Mouse (Mus musculus) intestine, embryonic 15.5 days (tissue): ENCODE measurements around the gene Canx. TPM values are rescaled to one million over a fixed set of nuclear protein-coding genes. Genes with fewer than 3 reads are reported as not detected.
"Not testable (repeated sequence)": the region's sequence is repeated elsewhere in the genome, so short reads cannot be mapped to it uniquely, and the experiment has no call there.

Experiments used
- ATAC-seq: fragments of 200-750 bp; cut with Nextera tagmentation; 2 replicates; pipeline ENCODE4 v1.8.0; 2017; ENCODE audit warnings: moderate TSS enrichment, moderate library complexity
- H3K27ac ChIP-seq: fragments of 300-500 bp; sonication (generic); 2 replicates; pipeline ENCODE4 v1.5.1; 2015; ENCODE audit warnings: mild to moderate bottlenecking, inconsistent platforms
- H3K27me3 ChIP-seq: fragments of 300-500 bp; sonication (generic); replicated peaks from 2 replicates; pipeline ENCODE4 v1.6.1; 2015; ENCODE audit warnings: inconsistent platforms
- H3K36me3 ChIP-seq: fragments of 300-500 bp; sonication (generic); 2 replicates; pipeline ENCODE4 v1.6.1; 2015; ENCODE audit warnings: inconsistent platforms
- H3K4me1 ChIP-seq: fragments of 300-500 bp; sonication (generic); replicated peaks from 2 replicates; pipeline ENCODE4 v1.6.1; 2015; ENCODE audit warnings: inconsistent platforms
- H3K4me2 ChIP-seq: fragments of 300-500 bp; sonication (generic); replicated peaks from 2 replicates; pipeline ENCODE4 v1.6.1; 2015; ENCODE audit warnings: mild to moderate bottlenecking, inconsistent platforms
- H3K4me3 ChIP-seq: fragments of 300-500 bp; sonication (generic); replicated peaks from 2 replicates; pipeline ENCODE4 v1.5.1; 2015; ENCODE audit warnings: inconsistent platforms
- H3K9ac ChIP-seq: fragments of 300-500 bp; sonication (generic); 2 replicates; pipeline ENCODE4 v1.6.1; 2015; ENCODE audit warnings: inconsistent platforms
- H3K9me3 ChIP-seq: fragments of 300-500 bp; sonication (generic); 2 replicates; pipeline ENCODE4 v1.6.1; 2016; ENCODE audit warnings: inconsistent platforms
- WGBS: fragments of 180-500 bp; shearing (Covaris S2); methylation state at CpG from one replicate; pipeline ENCODE4 v1.1.7; 2015; 5-methylcytosine and 5-hydroxymethylcytosine counted together
- polyA plus RNA-seq: library from polyadenylated mRNA; unstranded; fragments of >200 nt; fragmentation: Nextera tagmentation; extraction: Ambion mirVana; gene quantifications from 2 replicates; pipeline ENCODE4 v1.2.1, GENCODE M21; 2015

Canx gene
- polyA plus RNA-seq, result 358 and 379 TPM in 2 replicates

DNA sequence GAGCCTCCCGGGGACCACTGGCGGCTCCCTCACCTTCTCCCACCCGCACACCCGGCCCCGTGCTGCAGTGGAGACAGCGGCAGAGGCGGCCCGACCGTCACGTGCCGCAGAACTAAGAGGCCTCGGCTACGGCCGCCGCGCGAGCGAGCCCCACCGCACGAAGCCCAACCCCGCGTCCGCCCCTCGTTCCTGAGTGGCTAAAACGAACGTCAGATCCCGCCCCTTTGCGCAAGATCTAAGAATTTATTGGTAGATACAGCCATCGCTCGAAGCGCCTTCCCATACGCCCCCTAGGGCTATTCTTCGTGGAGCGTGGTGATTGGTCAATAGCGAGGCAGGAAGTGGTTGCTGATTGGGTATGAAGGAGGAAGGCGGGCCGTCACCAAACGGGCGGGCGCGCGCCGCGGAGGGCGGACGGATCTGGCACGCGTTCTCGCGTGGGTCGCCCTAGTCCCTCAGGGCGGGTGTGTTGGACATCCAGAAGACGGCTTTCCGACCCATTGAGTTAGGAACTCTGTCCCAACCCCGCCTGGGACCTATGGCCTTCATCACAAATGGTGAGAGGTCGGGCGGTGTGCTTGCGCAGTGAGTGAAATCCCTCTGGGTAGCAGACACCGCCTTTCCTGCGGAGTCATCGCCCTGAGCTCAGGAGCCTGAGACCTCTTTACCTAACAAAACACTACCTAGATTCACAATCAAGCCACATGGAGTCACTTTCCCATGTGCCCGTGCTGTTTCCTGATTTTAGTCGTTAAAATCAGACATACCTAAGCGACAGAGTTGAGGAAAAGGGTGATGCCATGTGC, at the start of gene Canx:
Gene Canx, minus strand, starts transcription at position 178 of the 806 bp plus-strand sequence.
- Histone ChIP-seq H3K27ac (peak within 1 kb of the TSS; percentile 86), H3K4me3 (peak within 1 kb of the TSS; percentile 87), H3K9ac (peak within 1 kb of the TSS; percentile 99), H3K9me3 (no peaks in the 10 kb centered on the region), H3K4me2 (peak within 1 kb of the TSS; percentile 68), H3K36me3 (no peaks in the 10 kb centered on the region), H3K27me3 (no peaks in the 10 kb centered on the region), H3K4me1 (0 out of 2 replicates have a peak, but pooled peaks cover 5% of the 10 kb centered on the region)
- WGBS, result under 1% methylated on average over 64 of the region's 64 CpGs
- peak; percentile 99 for ATAC-seq

DNA sequence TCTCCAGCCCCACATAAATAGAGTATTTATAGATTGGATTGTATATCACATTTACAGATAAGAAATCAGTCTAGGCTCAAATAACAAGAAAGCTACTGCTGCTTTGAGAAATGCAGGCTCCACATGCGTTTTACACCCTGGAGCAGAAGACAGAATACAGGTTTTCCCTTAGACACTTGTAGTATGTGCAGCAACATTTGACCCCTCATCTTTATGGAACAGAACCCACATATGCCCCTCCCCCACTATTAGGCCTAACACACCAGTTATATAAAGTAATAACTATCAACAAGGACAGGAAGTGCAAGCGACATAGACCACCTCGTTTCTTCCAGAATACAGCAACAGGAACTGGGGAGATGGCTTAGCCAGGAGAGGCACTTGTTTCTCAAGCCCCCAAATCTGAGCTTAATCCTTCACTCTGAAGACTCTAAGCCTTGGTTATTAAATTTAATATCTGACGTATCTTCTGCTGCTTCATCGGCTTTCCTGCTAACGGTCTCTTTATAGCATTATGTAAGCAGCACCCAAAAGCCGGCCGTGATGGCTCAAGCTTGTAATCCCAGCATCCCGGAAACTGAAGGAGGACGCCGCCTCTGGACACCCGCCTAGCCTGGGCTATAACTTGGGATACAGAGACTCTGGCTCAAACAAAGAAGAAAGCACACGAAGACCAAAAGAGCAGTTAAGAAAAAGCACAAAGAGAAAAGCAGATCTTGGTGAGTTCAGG, 49.0 kb upstream of the Canx start:
- no peaks in the 10 kb centered on the region for H3K9me3 ChIP-seq
- no peak for ATAC-seq
- H3K9ac ChIP-seq, result no peak overlapping the region
- no peak overlapping the region for H3K4me3 ChIP-seq
- H3K27ac ChIP-seq, result no peak overlapping the region
- H3K4me2 ChIP-seq, result no peak overlapping the region
- H3K4me1 ChIP-seq, result peaks cover 8% of the 10 kb centered on the region
- no peaks in the 10 kb centered on the region for H3K27me3 ChIP-seq
- WGBS, result 84% methylated on average over 13 of the region's 13 CpGs
- H3K36me3 ChIP-seq, result no peaks in the 10 kb centered on the region

DNA sequence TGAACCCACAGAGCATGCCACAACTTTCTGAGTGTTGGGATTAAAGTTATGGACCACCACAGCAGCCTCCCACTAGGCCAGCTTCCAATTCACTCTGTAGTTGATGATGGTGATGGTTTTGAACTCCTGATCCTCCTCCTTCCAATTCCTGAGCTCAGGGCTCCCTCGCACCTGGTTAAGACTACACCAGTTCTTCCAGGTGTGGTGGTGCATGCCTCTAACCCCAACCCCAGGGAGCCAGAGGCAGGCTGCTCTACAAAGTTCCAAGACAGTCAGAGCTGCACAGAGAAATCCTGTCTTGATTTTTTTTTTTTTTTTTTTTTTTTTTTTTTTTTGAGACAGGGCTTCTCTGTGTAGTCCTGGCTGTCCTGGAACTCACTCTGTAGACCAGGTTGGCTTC, 48.1 kb upstream of the Canx start:
- no peaks in the 10 kb centered on the region for H3K9me3 ChIP-seq
- H3K4me3 ChIP-seq, result no peak overlapping the region
- WGBS, result 80% methylated on average over 1 of the region's 1 CpGs
- H3K27me3 ChIP-seq, result no peaks in the 10 kb centered on the region
- no peak for ATAC-seq
- no peak overlapping the region for H3K9ac ChIP-seq
- H3K4me1 ChIP-seq, result peaks cover 7% of the 10 kb centered on the region; the same call in 1 of the 2 replicates
- no peak overlapping the region for H3K27ac ChIP-seq
- no peak overlapping the region for H3K4me2 ChIP-seq
- no peaks in the 10 kb centered on the region for H3K36me3 ChIP-seq

DNA sequence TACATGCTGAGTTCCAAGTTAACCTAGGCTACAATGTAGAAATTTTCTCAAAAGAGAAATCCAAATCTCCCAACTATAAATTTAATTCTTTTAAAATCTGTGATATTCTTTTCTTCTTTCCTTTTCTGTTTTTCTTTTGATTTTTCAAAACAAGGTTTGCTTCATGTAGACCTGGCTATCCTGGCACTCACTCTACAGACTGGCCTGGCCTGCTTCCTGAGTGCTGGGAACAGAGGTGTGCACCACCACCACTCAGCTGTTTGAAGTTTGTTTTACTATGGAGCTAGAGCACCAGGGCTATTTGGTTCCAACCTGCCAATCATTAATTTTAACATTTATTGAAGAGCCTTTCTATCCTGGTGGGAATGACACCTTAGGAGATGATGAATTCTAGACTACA, 47.6 kb upstream of the Canx start:
- Histone ChIP-seq H3K4me3 (no peak overlapping the region), H3K4me1 (peaks cover 7% of the 10 kb centered on the region; the same call in 1 of the 2 replicates), H3K4me2 (no peak overlapping the region), H3K36me3 (no peaks in the 10 kb centered on the region), H3K9ac (no peak overlapping the region), H3K9me3 (no peaks in the 10 kb centered on the region), H3K27me3 (no peaks in the 10 kb centered on the region), H3K27ac (no peak overlapping the region)
- ATAC-seq, result no peak

DNA sequence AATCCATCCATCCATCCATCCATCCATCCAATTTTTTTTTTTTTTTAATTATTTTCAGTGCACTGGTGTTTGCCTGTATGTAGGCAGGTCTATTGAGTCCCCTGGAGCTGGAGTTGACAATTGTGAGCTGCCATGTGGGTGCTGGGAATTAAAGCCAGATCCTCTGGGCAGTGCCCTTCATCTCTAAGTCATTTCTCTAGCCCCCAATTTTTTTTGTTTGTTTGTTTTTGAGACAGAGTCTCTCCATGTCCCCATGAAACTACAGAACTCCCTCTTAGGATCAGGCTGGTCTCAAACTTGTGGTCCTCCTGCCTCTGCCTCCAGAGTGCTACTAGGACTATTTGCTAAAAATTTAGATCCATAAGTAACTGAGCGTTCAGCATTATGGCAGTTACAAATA, 46.4 kb upstream of the Canx start:
- Histone ChIP-seq H3K9ac (0 out of 2 replicates have a peak overlapping the region, but pooled peaks have one; percentile 55), H3K27ac (no peak overlapping the region), H3K4me2 (peak overlapping the region; percentile 87), H3K36me3 (no peaks in the 10 kb centered on the region), H3K27me3 (no peaks in the 10 kb centered on the region), H3K4me1 (peaks cover 7% of the 10 kb centered on the region; the same call in 1 of the 2 replicates), H3K9me3 (no peaks in the 10 kb centered on the region), H3K4me3 (no peak overlapping the region)
- WGBS, result 97% methylated on average over 1 of the region's 1 CpGs
- ATAC-seq, result no peak

DNA sequence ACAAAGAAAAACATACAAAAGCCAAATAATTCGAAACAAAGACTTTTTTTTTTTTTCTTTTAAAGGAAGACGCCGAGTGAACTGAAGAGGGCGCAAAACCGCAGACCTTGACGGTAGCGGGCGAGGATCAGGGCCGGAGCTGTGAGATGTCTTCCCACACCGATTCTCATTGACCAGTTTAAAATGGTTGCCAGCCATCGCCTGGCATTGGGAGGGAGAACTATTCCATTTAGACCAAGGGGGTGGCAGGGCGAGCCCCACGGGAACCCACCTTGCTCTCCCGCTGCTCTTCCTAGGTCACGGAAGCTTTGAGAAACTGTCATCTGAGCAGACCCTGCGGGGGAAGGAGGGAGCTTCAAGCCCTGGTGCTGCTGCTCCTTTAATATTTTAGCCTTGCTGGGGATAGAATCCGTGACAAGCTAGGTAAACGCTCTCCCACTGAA, 45.9 kb upstream of the Canx start:
- 3% methylated on average over 18 of the region's 18 CpGs for WGBS

DNA sequence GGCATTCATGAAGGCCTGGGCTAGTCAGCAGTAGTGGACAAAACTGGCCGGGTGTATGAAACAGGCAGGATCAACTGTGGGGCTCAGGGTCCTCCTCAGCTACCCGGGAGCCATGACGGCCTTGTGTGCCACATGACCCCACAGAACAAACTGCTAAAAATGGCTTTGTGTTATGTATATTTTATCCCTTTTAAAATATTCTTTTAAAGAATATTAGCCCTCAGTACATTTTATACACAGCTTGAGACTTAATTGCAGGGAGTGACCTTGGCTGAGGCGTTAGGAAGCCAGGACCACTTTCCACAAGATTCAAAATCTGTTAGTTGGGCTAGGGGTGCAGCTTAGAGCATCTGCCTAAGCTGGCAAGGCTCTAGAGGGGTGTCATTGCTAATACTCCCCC, 45.5 kb upstream of the Canx start:
- H3K4me3 ChIP-seq, result no peak overlapping the region
- H3K4me2 ChIP-seq, result peak overlapping the region; percentile 87
- no peaks in the 10 kb centered on the region for H3K9me3 ChIP-seq
- no peak for ATAC-seq
- H3K9ac ChIP-seq, result no peak overlapping the region
- H3K27me3 ChIP-seq, result no peaks in the 10 kb centered on the region
- no peak overlapping the region for H3K27ac ChIP-seq
- no peaks in the 10 kb centered on the region for H3K4me1 ChIP-seq
- no peaks in the 10 kb centered on the region for H3K36me3 ChIP-seq
- 62% methylated on average over 4 of the region's 4 CpGs for WGBS

More for the DNA sequence above, 45.9 kb upstream of the Canx start:
- Histone ChIP-seq H3K4me1 (peaks cover 3% of the 10 kb centered on the region; the same call in 1 of the 2 replicates), H3K36me3 (no peaks in the 10 kb centered on the region), H3K4me3 (peak overlapping the region; percentile 40), H3K4me2 (peak overlapping the region; percentile 87), H3K27me3 (no peaks in the 10 kb centered on the region), H3K27ac (0 out of 2 replicates have a peak overlapping the region, but pooled peaks have one; percentile 27), H3K9ac (peak overlapping the region; percentile 55), H3K9me3 (no peaks in the 10 kb centered on the region)
- ATAC-seq, result peak; percentile 61; the same call in 1 of the 2 replicates

DNA sequence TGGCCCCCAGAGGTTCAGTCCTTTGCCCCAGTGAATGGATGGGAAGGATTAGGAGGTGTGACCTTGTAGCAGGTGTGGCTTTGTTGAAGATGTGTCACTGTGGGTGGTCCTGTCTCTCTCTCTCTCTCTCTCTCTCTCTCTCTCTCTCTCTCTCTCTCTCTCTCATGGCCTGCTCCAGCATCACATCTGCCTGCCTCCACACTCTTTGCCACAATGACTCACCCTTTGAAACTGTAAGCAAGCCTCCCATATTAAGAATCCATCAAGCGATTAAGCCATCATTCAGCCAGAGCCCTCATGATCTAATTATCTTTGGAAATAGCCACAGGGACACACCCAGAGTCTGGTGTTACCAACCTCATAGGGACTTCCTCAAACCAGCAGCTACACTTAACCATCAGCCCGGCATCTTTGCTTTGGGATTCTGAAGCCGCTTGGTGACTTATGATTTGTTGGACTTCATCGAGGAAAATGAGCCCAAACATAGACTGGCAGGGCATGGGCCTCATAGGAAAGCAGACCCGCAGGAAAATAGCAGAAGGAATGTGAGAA, 44.0 kb upstream of the Canx start:
- ATAC-seq, result no peak
- 83% methylated on average over 5 of the region's 5 CpGs for WGBS

DNA sequence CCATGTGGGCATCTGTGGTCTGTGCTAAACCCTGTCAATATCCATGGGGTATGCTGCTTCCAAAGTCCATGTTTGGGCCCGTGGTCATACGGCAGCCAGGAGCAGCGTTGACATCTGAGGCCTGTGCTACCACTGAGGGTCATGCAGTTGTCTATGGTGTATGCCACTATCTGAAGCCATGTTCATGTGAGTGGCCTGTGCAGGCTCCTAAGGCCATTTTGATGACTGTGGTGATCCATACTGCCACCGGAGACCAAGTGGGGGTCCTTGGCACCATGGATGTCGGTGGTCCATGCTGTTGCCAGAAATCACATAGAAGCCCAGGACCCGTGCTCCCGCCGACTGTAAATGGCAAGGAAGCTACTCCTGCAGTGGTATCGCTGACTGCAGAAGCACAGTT, 42.1 kb upstream of the Canx start:
- no peak for ATAC-seq
- H3K9me3 ChIP-seq, result no peaks in the 10 kb centered on the region
- H3K9ac ChIP-seq, result no peak overlapping the region
- WGBS, result 91% methylated on average over 9 of the region's 9 CpGs
- no peak overlapping the region for H3K4me2 ChIP-seq
- no peaks in the 10 kb centered on the region for H3K27me3 ChIP-seq
- no peaks in the 10 kb centered on the region for H3K36me3 ChIP-seq
- no peaks in the 10 kb centered on the region for H3K4me1 ChIP-seq
- no peak overlapping the region for H3K4me3 ChIP-seq
- no peak overlapping the region for H3K27ac ChIP-seq

More for the DNA sequence above, 44.0 kb upstream of the Canx start:
- no peaks in the 10 kb centered on the region for H3K9me3 ChIP-seq
- no peak overlapping the region for H3K4me2 ChIP-seq
- no peak overlapping the region for H3K4me3 ChIP-seq
- no peak overlapping the region for H3K27ac ChIP-seq
- H3K9ac ChIP-seq, result no peak overlapping the region
- no peaks in the 10 kb centered on the region for H3K4me1 ChIP-seq
- no peaks in the 10 kb centered on the region for H3K36me3 ChIP-seq
- H3K27me3 ChIP-seq, result no peaks in the 10 kb centered on the region

DNA sequence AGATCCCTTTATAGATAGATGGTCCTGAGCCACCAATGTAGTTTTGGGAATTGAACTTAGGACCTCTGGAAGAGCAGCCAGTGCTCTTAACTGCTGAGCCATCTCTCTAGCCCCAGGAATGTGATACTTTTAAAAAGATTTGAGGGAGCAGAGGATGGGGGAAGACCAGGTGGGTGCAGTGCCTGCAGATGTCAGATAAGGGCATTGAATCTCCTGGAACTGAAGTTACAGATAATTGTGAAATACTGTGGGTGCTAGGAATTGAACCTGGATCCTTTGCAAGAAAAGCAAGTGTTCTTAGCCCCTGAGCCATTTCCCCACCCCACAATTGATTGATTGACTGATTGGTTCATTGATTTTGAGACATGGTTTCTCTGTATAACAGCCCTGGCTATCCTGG, 39.8 kb upstream of the Canx start:
- Histone ChIP-seq H3K36me3 (no peaks in the 10 kb centered on the region), H3K27me3 (no peaks in the 10 kb centered on the region), H3K4me3 (no peak overlapping the region), H3K4me1 (no peaks in the 10 kb centered on the region), H3K9me3 (no peaks in the 10 kb centered on the region), H3K9ac (no peak overlapping the region), H3K4me2 (no peak overlapping the region), H3K27ac (no peak overlapping the region)
- no peak for ATAC-seq

DNA sequence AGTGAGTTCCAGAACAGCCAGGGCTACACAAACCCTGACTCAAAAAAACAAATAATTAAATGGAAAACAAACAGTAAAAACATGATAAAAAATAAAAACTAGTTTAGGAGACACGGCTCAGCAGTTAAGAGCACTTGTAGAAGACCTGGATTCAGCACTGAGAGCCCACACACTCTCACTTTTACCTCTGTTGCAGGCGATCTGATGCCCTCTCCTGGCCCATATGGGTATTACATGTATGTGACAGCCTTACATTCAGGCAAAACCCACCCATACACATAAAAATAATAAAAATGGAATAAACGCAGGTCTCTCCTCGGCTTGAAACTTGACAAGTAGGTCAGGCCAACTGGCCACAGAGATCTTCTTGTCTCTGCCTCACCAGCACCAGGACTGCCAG, 39.1 kb upstream of the Canx start:
- ATAC-seq, result peak; percentile 69
- H3K27me3 ChIP-seq, result no peaks in the 10 kb centered on the region

DNA sequence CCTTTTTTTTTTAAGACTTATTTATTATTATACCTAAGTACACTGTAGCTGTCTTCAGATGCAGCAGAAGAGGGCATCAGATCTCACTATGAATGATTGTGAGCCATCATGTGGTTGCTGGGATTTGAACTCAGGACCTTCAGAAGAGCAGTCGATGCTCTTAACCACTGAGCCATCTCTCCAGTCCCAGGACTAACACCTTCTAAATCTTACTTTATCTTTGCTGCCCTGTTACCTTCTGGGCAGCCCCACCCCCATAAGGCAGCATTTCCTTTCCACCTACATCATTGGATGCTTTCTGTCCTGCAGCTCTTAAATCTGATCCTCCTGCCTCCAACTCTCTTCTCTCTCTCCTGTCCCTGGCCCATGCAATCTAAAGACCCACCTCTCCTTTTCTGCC, 35.8 kb upstream of the Canx start:
- H3K27me3 ChIP-seq, ATAC-seq, H3K4me3 ChIP-seq, H3K4me1 ChIP-seq, H3K9ac ChIP-seq, H3K4me2 ChIP-seq, H3K9me3 ChIP-seq, H3K36me3 ChIP-seq, H3K27ac ChIP-seq: not testable (repeated sequence)
- 88% methylated on average over 1 of the region's 1 CpGs for WGBS

More for the DNA sequence above, 39.1 kb upstream of the Canx start:
- Histone ChIP-seq H3K27ac (no peak overlapping the region), H3K4me3 (no peak overlapping the region), H3K9ac (no peak overlapping the region), H3K4me1 (no peaks in the 10 kb centered on the region), H3K4me2 (no peak overlapping the region), H3K9me3 (no peaks in the 10 kb centered on the region), H3K36me3 (no peaks in the 10 kb centered on the region)
- 8% methylated on average over 4 of the region's 4 CpGs for WGBS
